Mouse (Mus musculus): ENCODE results near the gene Napa. TPM values are rescaled to one million over a fixed set of nuclear protein-coding genes. Genes with fewer than 3 reads are reported as not detected.

The Napa gene
- 167 and 196 TPM in 2 replicates for polyA plus RNA-seq (2016; fragmentation: Nextera tagmentation; extraction: Ambion mirVana)

DNA sequence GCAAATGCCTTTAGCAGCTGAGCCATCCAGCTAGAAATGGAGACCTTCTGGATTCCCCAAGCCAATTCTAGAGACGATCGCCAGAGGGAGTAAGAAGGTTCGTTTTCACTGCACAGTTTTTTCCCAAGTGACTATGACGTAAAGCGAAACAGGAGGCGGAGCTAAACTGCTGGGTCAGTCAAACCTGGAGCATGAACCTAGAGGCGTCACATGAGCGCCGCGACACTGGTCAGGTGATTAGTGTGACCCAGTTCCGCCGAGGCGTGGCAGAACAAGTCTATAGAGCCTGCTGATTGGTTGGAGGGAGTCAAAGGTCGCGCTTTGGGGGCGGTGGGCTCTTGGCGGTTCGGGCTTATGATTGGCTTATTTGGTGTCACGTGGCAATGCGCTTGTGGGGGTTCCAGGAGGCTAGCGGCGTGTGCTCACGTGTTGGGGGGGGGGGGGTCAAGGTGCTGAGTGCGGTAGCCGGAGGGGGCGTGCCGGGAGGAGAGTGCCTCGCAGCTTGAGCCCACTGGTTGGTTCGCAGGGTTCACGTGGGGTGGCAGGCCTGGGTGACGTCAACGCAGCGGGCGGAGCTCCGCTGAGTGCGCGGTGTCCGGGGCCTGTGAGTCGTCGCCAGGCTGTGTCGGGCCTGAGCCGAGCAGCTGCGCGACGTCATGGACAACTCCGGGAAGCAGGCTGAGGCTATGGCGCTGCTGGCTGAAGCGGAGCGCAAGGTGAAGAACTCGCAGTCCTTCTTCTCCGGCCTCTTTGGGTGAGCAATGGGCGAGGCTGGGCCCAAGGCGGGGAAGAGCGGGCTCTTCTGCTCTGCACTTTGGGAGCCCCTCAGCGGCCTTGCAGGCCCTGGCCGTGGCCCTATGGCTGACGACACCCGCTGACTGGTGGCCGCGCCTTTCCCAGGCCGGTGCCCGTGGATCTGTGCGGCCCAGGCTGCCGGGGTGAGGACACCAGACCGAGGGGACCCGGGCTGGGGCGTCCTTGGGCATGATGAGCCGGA, at the start of gene Napa:
TSS of gene Napa (plus strand) at position 438 of the 997 bp plus-strand sequence.
- Histone ChIP-seq H3K36me3 (peaks cover 11% of the 10 kb centered on the region; the same call in 1 of the 2 replicates), H3K4me2 (replicated peaks) (peak within 1 kb of the TSS; percentile 97), H3K27ac (replicated peaks) (peak within 1 kb of the TSS; percentile 84), H3K9me3 (no peaks in the 10 kb centered on the region), H3K4me3 (peak within 1 kb of the TSS; percentile 96), H3K4me1 (peaks cover 29% of the 10 kb centered on the region), H3K9ac (replicated peaks) (peak within 1 kb of the TSS; percentile 97), H3K27me3 (no peaks in the 10 kb centered on the region)
- under 1% methylated on average over 63 of the region's 68 CpGs for WGBS
- ATAC-seq (ENCODE audit: low FRiP score, low read depth), result peak; percentile 99

DNA sequence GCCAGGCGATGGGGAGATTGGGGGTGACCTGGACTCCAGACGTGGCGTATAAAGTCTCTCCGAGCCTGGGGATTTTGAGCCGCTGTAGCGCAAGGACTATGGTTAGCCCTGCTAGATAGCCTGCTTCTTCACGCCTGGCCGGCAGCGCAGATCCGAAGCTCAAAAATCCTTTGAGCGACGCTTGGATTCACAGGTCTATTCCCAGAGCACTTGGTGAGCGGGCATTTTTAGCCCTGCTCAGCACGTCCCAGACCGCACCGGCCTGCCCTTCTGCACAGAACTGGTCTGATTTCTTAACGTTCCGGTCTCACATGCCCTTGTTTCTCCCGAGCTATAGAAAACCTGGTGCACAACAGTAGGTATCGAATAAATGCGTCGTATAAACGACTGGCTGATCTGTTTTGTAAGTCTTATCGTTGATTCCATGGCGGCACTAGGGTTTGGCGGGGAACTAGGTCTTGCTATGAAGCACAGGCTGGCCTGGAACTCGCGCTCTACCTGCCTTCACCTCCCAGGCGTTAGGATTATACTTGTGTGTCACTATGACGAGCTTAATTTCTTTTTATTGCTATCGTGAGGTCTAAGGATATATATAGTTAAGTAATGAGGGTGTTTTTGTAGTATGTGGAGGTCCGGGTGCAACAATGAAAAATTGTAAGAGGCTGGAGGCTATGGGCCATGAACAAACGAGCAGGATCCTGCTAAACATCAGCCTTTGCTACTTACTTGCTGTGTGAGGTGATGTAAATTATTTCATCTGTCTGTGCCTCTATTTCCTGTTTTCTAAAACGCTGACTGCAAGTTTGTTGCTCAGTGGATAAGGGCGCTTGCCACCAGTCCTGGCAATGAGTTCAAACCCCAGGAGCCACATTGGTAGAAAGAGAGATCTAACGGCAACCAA, 49.3 kb upstream of the Napa start:
- H3K9me3 ChIP-seq, result no peaks in the 10 kb centered on the region
- peak overlapping the region; percentile 94 for H3K4me3 ChIP-seq
- H3K36me3 ChIP-seq, result no peaks in the 10 kb centered on the region
- WGBS, result 10% methylated on average over 36 of the region's 36 CpGs
- no peaks in the 10 kb centered on the region for H3K27me3 ChIP-seq
- peak overlapping the region; percentile 87 for H3K27ac ChIP-seq (replicated peaks)
- peaks cover 52% of the 10 kb centered on the region for H3K4me1 ChIP-seq
- 0 out of 2 replicates have a peak, but pooled peaks have one; percentile 1 for ATAC-seq (ENCODE audit: low FRiP score, low read depth)
- peak overlapping the region; percentile 83 for H3K9ac ChIP-seq (replicated peaks)
- peak overlapping the region; percentile 90 for H3K4me2 ChIP-seq (replicated peaks)

DNA sequence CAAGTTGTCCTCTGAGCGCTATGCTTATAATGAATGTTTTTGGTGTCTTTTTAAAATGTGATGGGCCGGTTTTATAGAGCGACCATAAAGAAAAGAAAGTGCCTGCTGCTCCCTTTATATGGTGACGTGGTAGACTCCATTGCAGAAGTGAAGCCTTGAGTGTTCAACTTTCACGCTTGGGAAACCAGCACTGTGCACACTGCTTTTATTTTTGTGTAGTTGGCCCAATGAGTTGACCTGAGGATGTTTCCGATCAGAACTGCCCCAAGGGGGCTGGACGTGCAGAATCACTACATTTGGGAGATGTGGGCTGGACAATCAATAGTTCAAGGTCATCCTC, 48.7 kb upstream of the Napa start:
- WGBS, result 87% methylated on average over 7 of the region's 7 CpGs
- H3K9ac ChIP-seq (replicated peaks), result peak overlapping the region; percentile 83

DNA sequence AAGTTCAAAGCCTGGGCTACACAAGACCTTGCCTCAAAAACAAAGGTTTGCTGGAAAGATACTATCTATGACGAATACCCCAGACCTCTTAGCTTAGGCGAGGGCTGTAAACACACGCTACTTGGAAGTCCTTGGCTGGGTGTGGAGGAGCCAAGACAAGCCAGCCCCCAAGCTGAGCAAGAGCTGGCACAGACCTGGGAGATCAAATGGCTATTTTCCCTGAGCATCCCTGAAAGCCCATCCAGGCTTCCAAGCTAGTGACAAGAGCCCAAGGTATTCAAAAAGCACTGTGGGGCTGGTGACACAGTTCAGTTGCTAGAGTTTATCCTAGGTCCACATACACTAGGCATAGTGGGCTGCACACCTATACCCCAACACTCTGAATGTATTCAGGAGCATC, 47.7 kb upstream of the Napa start:
- 88% methylated on average over 3 of the region's 3 CpGs for WGBS
- ATAC-seq (ENCODE audit: low FRiP score, low read depth), result no peak
- no peaks in the 10 kb centered on the region for H3K27me3 ChIP-seq
- H3K27ac ChIP-seq (replicated peaks), result no peak overlapping the region
- no peak overlapping the region for H3K4me2 ChIP-seq (replicated peaks)
- no peaks in the 10 kb centered on the region for H3K36me3 ChIP-seq
- no peak overlapping the region for H3K4me3 ChIP-seq
- H3K9me3 ChIP-seq, result no peaks in the 10 kb centered on the region
- H3K9ac ChIP-seq (replicated peaks), result no peak overlapping the region
- peaks cover 35% of the 10 kb centered on the region for H3K4me1 ChIP-seq

More for the DNA sequence above, 48.7 kb upstream of the Napa start:
- Histone ChIP-seq H3K4me1 (peaks cover 45% of the 10 kb centered on the region), H3K9me3 (no peaks in the 10 kb centered on the region), H3K27ac (replicated peaks) (no peak overlapping the region), H3K27me3 (no peaks in the 10 kb centered on the region), H3K4me3 (peak overlapping the region; percentile 94), H3K36me3 (no peaks in the 10 kb centered on the region), H3K4me2 (replicated peaks) (peak overlapping the region; percentile 90)
- ATAC-seq (ENCODE audit: low FRiP score, low read depth), result no peak

DNA sequence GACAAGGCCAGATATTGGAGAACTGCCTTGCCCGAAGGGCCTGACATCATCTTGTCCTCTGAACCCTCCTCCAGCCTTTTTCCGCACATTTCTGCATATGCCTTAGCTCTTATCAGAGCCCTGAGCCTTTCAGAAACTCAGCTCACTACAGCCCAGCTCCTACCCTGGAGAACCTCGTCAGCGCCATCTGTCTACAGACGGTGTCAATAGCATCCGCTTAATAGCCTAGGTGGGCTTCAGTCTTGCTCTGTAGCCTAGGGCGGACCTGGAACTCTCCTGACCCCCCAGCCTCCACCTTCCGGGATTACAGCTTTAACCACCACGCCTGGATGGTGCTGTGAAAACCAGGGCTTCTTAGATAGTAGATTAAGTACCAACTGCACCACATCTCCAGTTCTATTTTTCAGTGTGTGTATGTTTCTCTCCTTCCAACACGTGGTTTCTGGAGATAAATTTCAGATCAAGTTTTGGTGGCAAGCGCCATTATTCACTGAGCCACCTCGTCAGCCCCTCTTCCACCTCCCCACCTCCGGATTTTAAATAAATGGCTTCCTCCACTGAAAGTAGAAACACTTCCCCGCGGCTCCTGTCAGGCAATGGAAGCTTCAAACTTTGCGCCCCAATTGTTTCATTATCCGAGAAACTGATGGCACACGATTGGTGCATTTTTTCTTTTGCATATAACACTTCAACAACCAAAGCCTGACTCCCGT, 46.2 kb upstream of the Napa start:
- Histone ChIP-seq H3K9ac (replicated peaks) (peak overlapping the region; percentile 49), H3K4me2 (replicated peaks) (peak overlapping the region; percentile 68), H3K4me1 (peaks cover 26% of the 10 kb centered on the region), H3K27me3 (no peaks in the 10 kb centered on the region), H3K36me3 (no peaks in the 10 kb centered on the region), H3K4me3 (peak overlapping the region; percentile 49), H3K9me3 (no peaks in the 10 kb centered on the region), H3K27ac (replicated peaks) (peak overlapping the region; percentile 81)
- ATAC-seq (ENCODE audit: low FRiP score, low read depth), result no peak
- 7% methylated on average over 19 of the region's 19 CpGs for WGBS

DNA sequence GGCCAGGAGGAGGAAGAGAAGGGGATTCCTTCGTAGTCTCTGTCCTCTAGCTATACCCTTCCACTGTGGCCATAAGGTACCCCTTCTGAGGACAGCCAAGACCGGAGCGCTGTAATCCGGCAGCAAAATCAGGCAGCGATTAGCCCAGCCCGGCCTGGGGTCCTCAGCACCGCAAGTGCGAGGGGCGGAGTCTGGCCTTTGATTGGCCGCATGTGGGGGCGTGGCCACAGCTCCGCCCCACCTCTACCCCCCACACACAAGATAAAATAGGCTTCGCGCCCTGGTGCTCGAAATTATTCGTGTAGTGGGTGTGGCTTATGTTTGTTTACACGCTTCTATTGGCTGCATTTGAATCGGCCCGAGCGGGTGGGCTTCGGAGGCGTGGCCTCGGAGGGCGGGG, 45.6 kb upstream of the Napa start:
- peak; percentile 82 for ATAC-seq (ENCODE audit: low FRiP score, low read depth)
- Histone ChIP-seq H3K27ac (replicated peaks) (peak overlapping the region; percentile 81), H3K4me3 (peak overlapping the region; percentile 49), H3K9me3 (no peaks in the 10 kb centered on the region), H3K4me2 (replicated peaks) (peak overlapping the region; percentile 68), H3K4me1 (peaks cover 26% of the 10 kb centered on the region), H3K36me3 (no peaks in the 10 kb centered on the region), H3K9ac (replicated peaks) (peak overlapping the region; percentile 49), H3K27me3 (no peaks in the 10 kb centered on the region)
- WGBS, result under 1% methylated on average over 24 of the region's 24 CpGs

DNA sequence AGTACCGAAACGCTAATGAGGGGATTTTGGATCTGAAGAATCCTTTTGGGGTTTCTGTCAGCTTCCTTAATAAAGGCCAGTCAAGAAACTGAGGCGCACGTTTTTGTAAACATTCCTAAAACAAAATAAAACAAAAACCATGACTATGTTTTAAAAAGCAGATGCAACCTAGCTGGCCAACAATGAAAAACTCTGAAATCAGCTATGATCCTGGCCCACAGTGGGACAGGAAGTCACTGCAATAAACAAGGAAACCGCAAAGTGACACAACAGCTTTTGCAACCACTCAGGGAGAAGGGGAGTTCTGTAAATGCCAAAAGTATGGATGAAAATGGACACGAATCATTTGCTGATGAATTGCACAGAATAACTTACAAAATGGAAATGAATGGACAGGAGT, 45.2 kb upstream of the Napa start:
- Histone ChIP-seq H3K36me3 (no peaks in the 10 kb centered on the region), H3K27me3 (no peaks in the 10 kb centered on the region), H3K4me3 (peak overlapping the region; percentile 49), H3K9me3 (no peaks in the 10 kb centered on the region), H3K27ac (replicated peaks) (0 out of 2 replicates have a peak overlapping the region, but pooled peaks have one; percentile 16), H3K9ac (replicated peaks) (no peak overlapping the region), H3K4me2 (replicated peaks) (peak overlapping the region; percentile 68), H3K4me1 (peaks cover 26% of the 10 kb centered on the region)
- no peak for ATAC-seq (ENCODE audit: low FRiP score, low read depth)
- 18% methylated on average over 6 of the region's 6 CpGs for WGBS

DNA sequence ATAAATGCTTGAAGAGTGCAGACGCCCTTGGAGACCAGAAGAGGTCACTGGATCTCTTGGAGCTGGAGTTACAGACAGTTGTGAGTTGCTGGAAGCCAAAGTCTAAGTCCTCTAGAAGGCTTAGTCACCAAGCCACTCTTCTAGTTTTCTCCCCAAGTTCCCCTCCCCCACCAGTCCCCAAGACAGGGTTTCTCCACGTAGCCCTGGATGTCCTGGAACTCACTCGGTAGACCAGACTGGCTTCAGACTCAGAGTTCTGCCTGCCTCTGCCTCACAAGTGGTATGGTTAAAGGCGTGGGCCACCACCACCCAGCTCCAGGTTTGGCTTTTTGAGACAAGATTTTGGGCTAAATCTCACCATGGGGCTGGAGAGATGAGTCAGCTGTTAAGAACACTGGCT, 43.3 kb upstream of the Napa start:
- peaks cover 14% of the 10 kb centered on the region for H3K4me1 ChIP-seq
- H3K27ac ChIP-seq (replicated peaks), result no peak overlapping the region
- H3K4me2 ChIP-seq (replicated peaks), result no peak overlapping the region
- no peak overlapping the region for H3K4me3 ChIP-seq
- WGBS, result 64% methylated on average over 4 of the region's 4 CpGs
- H3K36me3 ChIP-seq, result no peaks in the 10 kb centered on the region
- H3K9me3 ChIP-seq, result no peaks in the 10 kb centered on the region
- no peak overlapping the region for H3K9ac ChIP-seq (replicated peaks)
- no peaks in the 10 kb centered on the region for H3K27me3 ChIP-seq
- ATAC-seq (ENCODE audit: low FRiP score, low read depth), result no peak

DNA sequence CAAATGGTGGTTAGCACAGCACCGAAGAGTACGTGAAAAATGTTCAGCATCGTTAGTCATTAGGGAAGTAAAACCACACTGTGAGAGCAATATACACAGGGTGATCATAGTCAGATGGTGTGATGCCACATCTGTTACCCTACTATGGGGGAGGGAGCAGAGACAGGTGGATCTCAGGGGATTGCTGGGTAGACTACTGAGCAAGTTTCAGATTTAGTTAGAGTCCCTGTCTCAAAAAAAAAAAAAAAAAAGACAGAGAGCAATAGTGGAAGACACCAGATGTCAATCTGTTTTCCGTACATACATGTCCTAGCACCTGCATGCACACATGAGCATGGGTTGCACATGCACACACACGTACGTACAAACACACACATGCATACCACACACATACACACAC, 42.6 kb upstream of the Napa start:
- H3K27me3 ChIP-seq, result peaks cover 5% of the 10 kb centered on the region; the same call in 1 of the 2 replicates
- H3K36me3 ChIP-seq, result no peaks in the 10 kb centered on the region
- no peak overlapping the region for H3K4me3 ChIP-seq
- no peak overlapping the region for H3K9ac ChIP-seq (replicated peaks)
- H3K9me3 ChIP-seq, result no peaks in the 10 kb centered on the region
- H3K4me2 ChIP-seq (replicated peaks), result no peak overlapping the region
- 85% methylated on average over 6 of the region's 6 CpGs for WGBS
- no peak for ATAC-seq (ENCODE audit: low FRiP score, low read depth)
- no peak overlapping the region for H3K27ac ChIP-seq (replicated peaks)
- H3K4me1 ChIP-seq, result peaks cover 8% of the 10 kb centered on the region; the same call in 1 of the 2 replicates

DNA sequence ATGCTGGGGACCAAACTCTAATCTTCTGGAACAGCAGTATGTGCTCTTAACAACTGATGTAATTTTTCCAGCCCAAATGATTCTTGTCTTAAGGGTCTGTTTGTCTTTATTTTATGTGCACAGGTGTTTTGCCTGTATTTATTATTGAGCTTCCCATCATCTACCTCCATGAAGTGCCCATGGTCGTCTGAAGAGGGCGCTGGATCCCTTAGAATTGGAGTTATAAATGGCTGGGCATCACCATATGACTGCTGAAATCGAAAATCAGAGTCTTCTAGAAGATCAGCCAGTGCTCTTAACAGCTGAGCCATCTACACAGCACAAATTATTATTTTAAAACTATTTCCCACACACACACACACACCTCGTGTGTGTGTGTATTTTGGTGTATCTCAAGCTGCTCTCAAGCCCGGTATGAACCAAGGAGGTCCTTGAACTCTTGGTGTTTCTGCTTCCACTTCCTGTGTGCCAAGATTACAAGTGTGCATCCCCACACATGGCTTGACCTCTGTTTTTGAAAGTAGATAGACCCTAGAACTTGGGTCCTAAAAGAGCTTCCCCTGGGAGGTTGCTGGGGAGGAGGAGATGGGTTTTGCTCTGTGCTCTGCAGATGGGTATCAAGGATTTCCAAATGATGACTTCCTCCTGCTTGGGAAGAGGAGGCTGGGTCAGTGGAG, 41.7 kb upstream of the Napa start:
- 27% methylated on average over 5 of the region's 5 CpGs for WGBS
- no peak for ATAC-seq (ENCODE audit: low FRiP score, low read depth)
- no peaks in the 10 kb centered on the region for H3K36me3 ChIP-seq
- H3K9ac ChIP-seq (replicated peaks), result no peak overlapping the region
- H3K4me1 ChIP-seq, result peaks cover 8% of the 10 kb centered on the region; the same call in 1 of the 2 replicates
- no peak overlapping the region for H3K4me2 ChIP-seq (replicated peaks)
- H3K4me3 ChIP-seq, result no peak overlapping the region
- H3K9me3 ChIP-seq, result 0 out of 2 replicates have a peak, but pooled peaks cover 2% of the 10 kb centered on the region
- peaks cover 13% of the 10 kb centered on the region for H3K27me3 ChIP-seq
- no peak overlapping the region for H3K27ac ChIP-seq (replicated peaks)

DNA sequence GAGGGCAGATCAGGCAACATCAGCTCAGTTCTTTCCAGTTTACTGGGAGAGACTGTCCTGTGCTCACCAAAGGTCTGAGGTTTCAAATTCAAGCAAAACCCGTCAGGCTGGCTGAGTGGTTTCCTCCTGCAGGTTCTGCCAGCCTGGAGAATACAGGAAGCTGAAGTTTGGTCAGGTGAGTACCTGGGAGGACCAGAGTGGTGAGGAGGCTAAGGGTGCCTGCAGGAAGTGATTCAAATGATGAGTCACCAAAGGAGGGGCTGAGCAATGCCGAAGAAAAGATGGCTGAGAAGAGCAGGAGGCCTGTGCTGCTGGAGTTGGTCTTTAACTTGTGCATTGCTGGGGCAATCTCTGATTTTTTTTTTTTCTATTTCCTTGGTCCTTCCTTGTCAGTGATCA, 41.1 kb upstream of the Napa start:
- Histone ChIP-seq H3K27me3 (peaks cover 19% of the 10 kb centered on the region), H3K27ac (replicated peaks) (no peak overlapping the region), H3K4me1 (peaks cover 5% of the 10 kb centered on the region; the same call in 1 of the 2 replicates), H3K9me3 (peaks cover 7% of the 10 kb centered on the region; the same call in 1 of the 2 replicates), H3K36me3 (no peaks in the 10 kb centered on the region), H3K4me3 (no peak overlapping the region), H3K4me2 (replicated peaks) (no peak overlapping the region), H3K9ac (replicated peaks) (no peak overlapping the region)
- ATAC-seq (ENCODE audit: low FRiP score, low read depth), result no peak
- 73% methylated on average over 2 of the region's 2 CpGs for WGBS
